Mouse (Mus musculus) urinary bladder, postnatal 10 days (tissue): ENCODE measurements at regions not wholly inside any gene's neighbourhood (a gene's known extent, or its start where the extent isn't known, plus 50 kb on each side); places are given as distances from the start of the nearest gene placed in this dataset.
"Not testable (repeated sequence)": the region's sequence is repeated elsewhere in the genome, so short reads cannot be mapped to it uniquely, and the experiment has no call there.

Source experiments
- DNase-seq: peaks from one replicate; pipeline ENCODE4 v3.0.0; 2022; ENCODE audit warnings: low spot score

DNA sequence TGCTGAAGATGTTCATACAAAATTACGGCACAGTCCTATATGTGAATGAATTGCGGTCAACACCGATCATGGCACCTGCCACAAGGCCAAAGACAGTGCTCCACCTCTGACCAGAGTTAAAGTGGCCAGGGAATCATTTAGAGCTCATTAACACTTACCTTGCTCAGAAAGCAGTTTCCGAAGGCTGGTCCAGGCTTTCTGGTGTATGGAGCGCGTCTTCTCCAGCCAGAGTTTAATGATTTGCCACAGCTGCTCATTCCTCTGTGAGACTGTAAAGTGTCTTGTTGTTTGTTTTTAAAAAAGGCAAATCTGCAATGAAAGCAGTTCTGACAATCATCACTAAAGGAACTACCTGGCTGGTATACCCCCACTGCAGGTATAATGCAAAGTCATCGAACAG is 256.7 kb downstream of the Nfkbiz start:
- DNase-seq: no peak

DNA sequence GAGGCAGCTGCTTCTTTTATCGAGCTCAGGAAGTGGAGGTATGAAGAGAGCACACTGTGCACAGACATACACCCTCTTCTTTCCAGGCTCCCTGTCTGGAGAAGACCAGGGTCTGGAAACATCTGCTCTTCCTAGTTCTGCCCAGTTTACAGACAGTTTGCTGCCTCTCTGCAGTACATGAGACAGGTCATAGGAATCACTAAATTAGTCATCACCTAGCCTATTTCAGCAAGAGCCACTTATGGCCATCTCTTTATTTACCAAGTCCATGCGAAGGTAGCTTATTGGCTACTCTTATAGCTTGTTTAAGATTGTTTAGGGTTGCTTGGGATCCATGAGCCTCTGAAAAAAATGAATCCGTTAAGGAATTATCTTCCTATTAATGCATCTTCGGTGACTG is 257.9 kb downstream of the Nfkbiz start:
- no peak for DNase-seq

DNA sequence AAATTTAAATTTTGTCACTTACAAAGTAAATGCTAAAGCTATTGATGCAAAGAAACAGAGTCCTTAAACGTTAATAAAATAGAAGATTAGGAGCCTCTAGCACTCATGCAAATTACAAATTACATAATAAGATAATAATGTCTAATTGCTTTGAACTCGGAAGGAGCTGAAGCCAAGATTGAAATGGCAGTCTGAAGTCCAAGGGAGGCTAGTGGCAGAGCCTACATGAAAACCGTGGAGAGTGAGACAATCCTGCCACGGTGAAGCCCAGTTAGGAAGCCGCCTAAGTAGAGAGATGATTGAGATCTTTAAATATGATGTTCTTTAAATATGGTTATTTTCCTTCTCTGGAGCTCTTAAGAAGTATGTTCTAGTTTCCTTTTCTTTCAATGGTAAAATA is 260.0 kb downstream of the Nfkbiz start:
- no peak for DNase-seq

DNA sequence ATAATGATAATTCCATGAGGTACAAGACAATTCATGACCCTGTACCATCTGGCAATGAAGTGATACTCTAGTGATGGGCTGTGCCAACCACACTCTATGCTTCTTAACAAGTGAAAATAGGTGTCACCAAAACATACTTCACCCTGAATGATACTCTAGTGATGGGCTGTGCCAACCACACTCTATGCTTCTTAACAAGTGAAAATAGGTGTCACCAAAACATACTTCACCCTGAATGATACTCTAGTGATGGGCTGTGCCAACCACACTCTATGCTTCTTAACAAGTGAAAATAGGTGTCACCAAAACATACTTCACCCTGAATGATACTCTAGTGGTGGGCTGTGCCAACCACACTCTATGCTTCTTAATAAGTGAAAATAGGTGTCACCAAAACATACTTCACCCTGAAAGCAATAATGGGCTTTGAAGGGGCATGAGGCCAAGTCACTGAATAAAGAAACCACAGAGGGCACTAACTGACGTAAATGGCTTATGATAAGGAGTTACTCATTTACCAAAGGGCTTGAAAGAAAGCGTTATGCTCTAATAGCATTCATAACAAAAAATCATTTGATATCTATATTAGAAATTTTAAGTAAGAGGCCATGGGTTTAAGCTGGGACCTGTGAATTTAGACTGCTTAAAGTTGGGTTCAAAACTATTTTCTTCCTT is 263.0 kb downstream of the Nfkbiz start:
- not testable (repeated sequence) for DNase-seq

DNA sequence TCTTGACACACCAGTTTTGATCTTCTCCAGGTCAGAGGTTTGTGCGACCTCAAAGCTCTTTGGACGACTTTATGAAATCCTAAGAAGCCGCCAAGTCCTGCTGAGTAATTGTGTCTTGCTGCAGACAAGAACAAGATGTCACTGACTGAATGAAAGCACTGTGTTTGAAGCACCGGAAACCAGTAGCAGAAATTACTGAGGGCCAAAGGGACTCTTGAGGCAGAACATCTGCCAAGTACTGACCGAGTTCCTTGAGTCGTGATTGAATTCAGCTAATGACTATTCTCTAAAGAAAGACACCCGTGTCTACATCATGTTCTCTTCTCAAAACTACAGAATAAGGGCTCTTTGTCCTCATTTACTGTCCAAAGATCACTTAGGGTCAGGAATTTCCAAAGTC is 267.6 kb downstream of the Nfkbiz start:
- DNase-seq: no peak

DNA sequence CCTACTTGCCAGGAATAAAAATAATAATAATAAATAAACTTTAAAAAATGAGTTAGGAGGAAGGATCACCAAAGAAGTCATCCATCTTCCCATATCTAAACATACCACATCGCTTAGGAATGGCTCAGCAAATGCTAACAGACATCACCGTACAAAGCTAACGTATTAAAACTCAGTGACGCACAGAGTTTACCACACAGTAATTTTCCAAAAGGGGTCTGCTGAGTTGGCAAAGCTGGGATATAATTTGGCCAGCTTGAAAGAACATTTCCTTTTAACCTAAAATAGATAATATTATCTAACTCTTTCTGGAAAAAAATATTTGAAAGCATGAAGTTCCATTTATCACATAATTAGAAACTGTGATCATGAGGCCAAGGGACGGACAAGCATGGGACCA is 268.6 kb downstream of the Nfkbiz start:
- no peak for DNase-seq

DNA sequence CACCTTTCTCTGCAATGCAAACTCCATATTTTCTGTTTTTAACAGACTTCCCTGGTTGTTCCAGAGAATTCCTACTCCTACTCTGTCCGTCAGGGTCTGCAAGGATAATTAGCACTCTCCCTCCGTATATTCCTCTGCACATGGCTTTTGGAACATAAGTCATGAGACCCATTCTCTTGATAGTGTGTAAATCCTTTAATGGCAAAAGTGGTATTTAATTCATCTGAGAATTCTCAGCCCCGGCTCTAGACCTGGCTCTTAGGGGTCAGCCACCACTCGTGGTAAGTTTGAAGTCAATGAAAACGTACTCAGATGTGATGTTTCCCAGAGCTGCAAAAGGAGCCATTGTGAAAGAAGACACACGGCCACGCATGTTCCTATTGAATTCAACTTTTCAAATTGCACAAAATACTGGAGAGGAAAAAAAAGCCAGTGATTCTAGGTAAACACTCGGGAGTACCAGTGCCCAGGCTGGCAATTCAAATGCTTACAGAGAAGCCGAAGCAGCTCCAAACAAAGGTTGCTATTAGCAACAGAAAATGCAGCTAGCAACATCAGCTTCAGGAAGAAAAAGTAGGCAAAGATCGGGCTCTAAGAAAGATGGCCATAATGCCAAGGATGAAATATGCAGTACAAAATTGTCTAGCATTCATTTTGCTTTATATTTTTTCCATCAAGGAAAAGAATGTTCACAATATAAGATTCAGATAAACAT is 258.2 kb upstream of the Zpld1 start:
- no peak for DNase-seq

DNA sequence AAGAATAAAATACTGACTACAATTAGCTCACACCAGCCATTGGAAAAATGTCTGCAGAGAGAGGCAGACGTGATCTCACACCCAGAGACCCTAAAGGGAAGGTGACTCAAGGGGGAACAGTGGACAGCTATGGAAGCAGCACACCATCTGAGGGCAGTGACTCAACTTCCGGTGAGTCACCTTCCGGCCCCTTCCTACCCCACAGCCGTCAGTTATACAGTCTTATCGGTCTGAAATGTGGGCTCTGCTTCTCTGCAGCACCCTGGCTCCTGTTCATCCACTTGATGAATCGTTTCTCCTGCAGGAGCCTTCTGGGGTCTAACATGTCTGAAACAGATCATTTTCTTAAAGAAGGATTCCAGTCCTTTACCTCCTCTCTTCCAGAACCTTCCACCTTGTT is 257.4 kb upstream of the Zpld1 start:
- no peak for DNase-seq

DNA sequence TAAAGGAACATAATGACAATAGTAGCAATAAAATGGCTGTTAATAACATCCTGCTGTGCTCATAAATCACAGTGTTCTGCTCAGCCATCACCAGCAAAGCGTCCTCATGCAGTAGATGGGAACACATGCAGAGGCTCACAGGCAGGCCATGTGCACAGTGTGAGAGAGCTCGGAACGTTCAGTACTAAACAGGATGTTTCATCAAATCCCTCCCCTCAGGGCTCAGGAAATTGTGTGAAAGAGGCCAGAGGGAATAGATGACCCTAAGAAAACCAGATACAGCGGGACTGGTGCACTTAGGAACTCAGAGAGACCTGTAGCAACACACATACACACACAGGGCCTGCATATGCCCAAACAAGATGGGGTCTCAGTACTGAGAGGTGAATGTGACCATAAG is 256.1 kb upstream of the Zpld1 start:
- DNase-seq: no peak

DNA sequence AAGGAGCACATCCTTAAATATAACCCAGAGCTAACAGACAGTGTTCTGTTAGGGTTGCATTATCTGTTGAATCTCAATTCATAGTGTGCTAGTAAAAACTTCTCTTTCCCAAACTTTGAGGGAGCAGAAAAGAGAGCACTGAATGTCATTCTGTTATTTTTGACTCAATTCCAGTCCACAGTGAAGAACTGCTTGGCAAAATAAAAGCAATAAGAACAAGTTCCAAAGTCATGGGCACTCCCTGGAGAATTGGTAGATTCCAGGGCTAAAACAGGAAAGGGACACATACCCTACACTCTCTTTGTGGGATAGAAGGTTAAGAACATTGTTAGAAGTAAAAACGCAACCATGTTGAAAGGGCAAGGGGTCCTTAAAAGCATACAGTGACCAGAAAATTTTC is 253.6 kb upstream of the Zpld1 start:
- DNase-seq: no peak

DNA sequence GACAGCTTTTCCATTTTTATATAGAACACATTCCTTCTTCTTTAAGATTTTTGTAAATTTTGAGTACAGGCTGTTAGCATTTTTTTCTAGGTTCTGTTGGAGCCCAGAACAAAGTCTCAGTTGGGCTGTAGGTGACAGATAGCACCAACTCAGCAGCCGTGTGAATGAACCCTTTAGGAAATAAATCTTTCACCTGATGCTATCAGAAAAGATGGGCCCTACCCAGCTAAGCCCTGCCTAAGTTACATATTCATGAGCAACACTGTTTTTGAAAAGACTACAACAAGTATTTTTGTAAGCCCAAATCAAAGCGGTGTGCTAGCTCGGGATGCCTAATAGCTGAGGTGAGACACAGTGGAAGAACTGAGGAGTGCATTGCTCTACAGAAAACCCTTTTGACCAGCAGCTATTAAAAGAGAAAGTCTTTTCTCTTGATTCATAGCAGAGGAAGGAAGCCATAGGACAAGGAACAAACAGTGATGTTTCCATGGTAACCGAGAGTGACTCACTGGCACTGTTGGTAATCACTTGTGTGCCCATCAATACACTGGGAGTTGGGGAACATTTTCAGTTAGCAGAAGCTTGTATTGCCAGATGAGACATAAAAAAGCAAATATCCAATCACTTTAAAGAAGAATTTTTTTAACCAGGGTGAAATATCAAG is 253.0 kb upstream of the Zpld1 start:
- no peak for DNase-seq

DNA sequence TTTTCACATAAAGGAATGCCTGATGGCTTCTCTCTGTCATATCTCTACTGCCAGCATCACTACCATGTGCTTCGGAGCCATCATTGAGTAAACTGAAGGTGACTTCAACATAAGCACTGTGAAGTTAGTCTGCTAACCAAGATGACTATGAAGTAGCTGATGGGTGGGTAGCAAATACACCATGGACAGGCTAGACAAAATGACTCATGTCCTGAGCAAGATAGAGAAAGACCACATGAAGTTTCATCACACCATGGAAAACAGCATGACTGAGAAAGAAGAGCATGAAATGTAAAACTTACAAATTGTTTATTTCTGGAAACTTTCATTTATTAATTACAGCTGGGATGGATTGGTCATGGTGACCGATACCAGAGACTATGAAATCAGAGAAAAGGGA is 249.3 kb upstream of the Zpld1 start:
- no peak for DNase-seq

DNA sequence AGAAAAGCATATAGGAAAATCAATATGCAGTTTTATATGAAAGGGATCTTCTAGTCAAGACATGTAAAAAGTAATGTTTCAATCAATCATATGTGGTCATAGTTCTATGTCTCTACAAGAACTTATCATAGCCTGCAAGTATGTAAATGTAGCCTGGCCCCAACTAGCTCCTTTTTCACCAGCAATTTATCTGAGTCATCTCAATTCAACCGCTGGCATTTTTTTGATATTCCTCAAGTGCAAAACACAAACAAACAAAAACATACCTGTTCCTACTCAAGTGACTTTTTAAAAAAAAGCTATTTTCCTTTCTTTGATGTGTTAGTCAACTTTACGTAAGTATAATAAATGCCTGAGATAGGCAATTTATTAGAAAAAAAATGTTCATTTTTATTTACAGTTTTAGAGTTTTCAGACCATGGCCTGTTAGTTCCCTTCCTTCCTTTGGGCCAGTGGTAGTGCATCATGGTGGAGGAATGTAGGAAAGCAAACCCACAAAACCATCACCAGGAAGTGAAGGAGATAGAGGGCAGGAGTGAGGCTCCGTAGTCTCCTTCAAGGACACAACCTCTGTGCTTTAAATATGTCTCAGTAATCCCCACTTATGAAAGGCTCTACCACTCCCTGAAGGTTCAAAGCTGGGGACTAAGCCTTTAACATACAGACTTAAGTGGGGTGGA is 242.7 kb upstream of the Zpld1 start:
- no peak for DNase-seq

DNA sequence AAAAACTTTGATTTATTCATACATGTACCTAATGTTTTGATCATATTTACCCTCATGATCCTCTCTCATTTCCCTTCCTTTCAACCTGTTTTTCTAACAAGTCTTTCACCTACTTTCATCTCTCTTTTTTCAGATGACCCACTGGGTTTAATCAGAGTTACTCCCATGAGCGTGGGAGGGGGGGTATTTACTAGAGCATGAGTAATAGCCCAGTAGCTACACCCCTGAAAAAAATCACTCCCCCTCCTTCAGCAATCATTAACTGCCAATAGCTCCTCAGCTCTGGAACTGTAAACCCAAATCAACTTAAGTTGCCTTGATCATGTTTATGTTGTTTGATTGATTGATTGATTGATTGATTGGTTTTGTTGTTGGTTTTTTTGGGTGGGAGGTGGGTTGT is 241.4 kb upstream of the Zpld1 start:
- DNase-seq: no peak

DNA sequence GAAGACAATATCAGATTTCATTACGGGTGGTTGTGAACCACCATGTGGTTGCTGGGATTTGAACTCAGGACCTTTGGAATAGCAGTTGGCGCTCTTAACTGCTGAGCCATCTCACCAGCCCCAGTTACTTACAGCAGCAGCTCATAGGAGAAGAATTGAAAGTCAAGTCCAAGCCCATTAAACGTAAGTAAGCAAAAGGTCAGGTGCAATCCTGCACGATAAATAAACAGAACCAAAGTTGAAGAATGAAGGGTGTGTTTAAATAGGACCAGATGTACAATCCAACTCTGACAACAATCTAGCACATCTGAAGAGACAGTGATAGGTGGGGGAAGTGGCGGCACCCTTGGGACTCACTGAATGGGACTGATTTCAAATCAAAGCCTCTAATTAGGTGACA is 239.8 kb upstream of the Zpld1 start:
- no peak for DNase-seq

DNA sequence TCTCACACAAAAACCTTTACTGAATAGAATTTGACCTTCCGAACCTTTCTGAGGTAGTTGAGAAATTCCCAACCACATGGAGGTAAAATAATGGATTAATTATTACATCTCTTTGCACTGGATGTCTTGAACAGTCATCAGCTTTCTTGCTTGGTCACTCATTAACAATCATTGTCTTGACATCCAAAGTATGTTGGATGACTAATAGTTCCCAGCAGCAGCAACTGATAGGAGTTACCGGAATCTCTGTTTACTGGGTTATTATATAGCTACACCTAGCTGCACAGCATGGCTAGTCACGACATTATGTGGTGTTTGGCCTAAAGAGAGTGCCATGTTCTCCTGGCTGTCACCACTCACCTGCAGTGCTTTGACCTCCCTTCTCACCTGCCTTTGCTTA is 234.9 kb upstream of the Zpld1 start:
- DNase-seq: no peak

DNA sequence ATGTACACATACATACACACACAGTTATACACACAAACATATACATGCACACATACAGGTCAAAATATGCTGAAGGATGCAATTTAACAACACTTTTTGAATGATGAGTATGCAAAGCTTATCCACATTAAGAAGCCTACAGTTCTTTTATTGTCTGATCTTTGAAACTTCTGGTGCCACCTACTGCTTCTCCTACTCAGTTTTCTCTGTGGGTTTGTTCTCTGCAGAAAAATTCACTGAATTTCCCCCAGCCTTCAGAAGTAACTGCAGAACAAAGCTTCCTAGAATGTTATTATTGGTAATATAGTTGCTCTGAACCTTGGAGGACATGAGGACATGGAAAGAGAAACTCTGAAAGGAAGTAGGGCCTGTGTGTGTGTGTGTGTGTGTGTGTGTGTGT is 233.1 kb upstream of the Zpld1 start:
- no peak for DNase-seq

DNA sequence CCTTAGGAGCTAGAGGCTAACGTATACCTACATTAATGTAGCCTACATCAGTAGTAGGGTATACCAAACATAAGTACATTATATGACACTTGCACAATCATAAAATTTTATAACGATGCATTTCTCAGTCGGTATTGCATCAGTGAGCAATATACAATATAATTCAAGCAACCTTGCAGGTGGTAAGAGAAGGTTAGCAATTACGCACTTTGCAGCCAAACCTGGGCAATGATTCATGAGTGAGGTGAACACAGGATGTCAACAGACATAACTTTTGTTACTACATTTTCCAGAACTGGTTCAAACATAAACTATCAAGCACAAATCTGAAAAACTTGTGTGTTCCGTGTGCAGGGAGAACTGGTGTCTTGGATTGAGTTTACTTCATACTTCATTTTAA is 229.9 kb upstream of the Zpld1 start:
- DNase-seq: no peak

DNA sequence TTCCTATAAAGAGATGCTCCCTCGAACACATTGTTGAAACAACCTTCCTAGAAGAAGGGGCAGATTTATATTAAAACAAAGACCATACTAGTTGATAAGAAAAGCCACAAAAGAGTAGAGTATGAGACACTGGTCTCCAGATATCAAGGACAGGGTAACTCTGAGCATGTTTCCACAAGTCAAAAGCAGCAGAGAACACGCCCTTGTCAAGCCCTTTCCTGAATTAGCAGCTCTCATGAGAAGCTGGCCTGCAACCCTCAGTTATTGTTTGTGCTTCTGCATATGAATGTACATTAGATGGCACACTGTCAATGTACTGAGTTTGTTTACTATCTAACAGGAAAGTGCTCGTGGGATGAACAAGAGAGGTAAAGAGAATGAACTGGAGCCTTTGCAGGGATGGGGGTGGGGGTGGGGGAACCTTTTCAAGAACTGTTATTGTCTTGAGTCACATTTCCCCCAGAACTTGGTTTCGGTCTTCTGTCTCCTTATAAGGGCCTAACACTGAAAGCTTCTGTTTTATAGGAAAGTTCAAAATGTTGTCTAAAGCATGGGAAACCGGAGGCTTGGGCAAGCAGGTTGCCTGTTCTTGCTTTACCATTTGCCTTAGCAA is 228.6 kb upstream of the Zpld1 start:
- DNase-seq: no peak

DNA sequence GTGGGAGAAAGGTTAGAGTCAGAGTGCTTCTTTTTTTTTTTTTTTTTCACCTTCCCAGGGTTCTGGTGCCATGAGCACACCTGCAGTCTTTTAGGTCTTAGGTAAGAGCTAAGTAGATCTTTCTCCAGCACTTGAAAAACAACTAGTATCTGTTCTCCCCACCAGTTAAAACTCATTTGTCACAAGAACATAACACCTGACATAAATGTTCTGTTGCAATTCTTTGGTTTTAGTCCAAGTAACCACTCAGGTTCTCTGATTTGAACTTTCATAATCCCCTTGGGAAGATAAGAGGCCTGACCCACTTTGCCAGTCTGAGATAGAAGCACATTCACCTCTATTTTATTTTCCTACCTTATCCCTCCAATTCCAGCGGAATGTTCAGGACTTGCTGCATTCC is 225.5 kb upstream of the Zpld1 start:
- DNase-seq: no peak

DNA sequence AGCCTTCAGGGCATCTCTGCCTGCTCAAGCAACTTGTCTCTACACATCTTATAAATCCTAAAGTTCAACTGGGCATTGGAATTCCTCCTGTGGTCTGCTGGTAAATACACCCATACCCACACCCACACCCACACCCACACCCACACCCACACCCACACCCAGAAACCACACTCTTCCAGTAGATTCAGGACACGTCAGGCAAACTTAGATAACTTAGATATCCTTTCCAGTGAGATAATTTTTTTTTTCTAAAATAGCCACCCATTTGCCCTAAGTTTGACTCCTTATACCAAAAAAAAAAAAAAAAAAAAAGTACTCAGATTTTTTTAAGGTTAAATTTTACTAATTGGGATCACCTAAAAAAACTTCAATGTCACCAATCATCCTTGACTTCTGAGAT is 224.5 kb upstream of the Zpld1 start:
- DNase-seq: no peak

DNA sequence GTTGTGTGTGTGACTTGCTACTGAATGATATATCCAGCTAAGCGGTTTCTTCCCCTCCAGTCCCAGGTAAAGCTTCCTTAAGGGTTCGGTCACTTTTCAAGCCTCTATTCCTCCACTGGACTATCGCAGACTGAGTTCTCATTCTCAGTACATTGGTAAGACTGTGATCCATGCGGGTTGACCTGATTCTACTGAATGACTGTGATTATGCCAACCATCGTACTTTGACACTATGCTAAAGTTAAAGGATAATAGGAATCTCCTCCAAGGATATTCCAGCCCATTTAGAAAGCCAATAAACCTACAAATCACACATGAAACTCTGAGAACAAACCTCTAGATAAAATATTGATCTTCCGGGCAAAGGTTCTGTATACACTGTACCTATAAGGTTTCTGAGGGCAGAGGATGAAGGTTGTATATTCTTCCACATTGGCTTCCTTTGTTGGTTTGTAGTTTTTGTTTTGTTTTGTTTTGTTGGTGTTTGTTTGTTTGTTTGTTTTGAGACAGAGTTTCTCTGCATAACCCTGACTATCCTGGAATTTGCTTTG is 223.7 kb upstream of the Zpld1 start:
- no peak for DNase-seq
